Mouse (Mus musculus) spleen, adult 10 weeks (tissue): Measurements from ENCODE around the gene Oip5. TPM values are rescaled to one million over a fixed set of nuclear protein-coding genes. Genes with fewer than 3 reads are reported as not detected.

Source experiments
- polyA plus RNA-seq: library from polyadenylated mRNA; stranded (reverse); fragments of 350-450 nt; fragmentation: Illumina TruSeq; extraction: RNeasy Lipid Tissue Mini Kit (QIAGEN cat#74804); gene quantifications from one replicate; pipeline ENCODE4 v1.2.3, GENCODE M21; 2015; ENCODE audit warnings: low replicate concordance; ENCODE audit not compliant: insufficient read depth

Gene Oip5
- 6.9 TPM for polyA plus RNA-seq

DNA sequence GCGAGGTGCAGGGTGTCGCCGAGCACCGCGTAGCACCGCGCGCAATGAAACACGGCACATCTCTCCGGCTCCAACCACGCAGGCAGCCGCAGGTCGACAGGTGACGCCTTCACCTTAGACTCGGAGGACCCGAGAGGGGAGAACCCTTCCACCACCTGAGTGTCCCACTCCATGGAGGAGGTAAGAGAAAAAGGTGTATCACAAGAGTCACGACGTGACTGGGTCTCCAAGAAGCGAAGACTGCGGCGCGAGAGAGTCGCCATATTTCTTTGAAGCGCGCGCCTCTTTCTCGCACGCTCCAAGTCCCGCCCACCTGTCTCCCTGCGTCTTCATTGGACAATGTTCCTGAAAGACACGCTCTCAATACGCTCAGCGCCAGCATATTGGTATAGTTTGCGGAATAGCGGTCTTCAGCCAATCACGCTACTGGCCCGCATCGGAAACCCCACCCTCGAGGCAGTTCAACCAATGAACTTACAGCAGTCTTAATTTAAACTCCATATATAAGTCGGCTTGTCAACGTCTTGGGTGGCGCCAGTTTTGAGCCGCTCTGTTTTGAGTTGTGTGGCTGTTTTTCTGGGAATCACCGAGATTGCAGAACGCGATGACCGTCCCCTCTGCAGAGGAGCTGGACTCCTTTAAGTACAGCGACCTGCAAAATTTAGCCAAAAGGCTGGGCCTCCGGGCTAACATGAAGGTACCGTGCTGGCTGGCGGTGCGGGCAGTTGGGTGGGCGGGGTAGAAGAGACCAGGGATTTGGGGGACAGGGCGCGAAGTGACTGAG lies at the start of gene Oip5, which contains the start of gene Nusap1:
Gene Oip5, minus strand, starts transcription at position 271 of the 784 bp plus-strand sequence.
Gene Nusap1, plus strand, starts transcription at position 100 of the 784 bp plus-strand sequence.

DNA sequence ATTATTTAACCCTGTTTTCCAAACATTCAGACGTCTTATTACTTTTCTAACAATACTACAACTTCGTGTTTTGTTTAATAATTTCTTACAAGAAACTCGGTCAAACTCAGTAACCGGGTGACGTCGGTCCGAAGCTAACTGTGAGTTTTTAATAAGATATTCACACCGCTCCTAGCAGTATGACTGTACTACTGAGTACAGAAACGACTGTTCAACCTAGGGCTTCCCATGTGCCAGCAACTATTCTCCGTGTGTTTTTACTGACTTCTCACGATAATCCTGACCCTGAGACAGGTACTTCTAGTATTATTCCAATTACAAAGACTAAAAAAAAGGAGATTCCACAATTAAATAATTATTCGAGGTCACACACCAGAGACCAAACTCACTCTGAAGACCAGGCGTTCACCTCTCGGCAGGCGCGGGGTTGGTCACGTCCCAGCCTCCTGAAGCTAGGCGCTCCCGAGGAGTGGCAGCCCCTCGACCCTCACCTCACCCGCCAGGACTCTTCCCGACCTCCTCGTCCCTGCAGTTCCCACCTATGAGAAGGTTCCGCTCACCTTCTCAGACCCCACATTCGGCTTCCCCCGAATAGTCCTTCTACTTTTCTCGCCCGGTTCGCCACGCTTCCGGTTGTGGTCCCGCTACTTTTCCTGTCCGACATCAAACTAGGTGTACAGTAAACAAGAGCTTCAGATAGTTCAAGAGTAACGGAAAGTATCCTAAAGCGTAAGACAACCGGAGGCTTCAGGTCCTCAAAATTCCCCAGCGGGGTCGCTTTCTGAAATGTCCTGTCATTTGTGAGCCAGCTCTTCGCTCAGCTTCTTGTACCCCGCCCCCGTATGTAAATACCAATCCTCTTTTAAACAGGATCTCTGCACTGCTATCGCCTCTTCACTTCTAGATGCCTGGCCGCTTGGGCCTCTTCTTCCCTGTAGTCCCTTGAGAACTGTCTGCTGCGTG lies 44.2 kb upstream of the Oip5 start, which contains the start of gene Ndufaf1:
Gene Ndufaf1, minus strand, starts transcription at position 608 of the 963 bp plus-strand sequence.

Other genes with a start within 250 kb of the Oip5 start
- gene Ino80, start 140.8 kb downstream of the Oip5 start, polyA plus RNA-seq: 29.0 TPM
- 0.28 TPM for gene Exd1, start 70.8 kb downstream of the Oip5 start, polyA plus RNA-seq
- 115 TPM for gene Chp1, start 70.8 kb downstream of the Oip5 start, polyA plus RNA-seq
- 29.6 TPM for gene Nusap1, start 171 bp downstream of the Oip5 start, polyA plus RNA-seq
- gene Ndufaf1, start 44.4 kb upstream of the Oip5 start, polyA plus RNA-seq: 35.7 TPM
- 38.2 TPM for gene Rtf1, start 56.6 kb upstream of the Oip5 start, polyA plus RNA-seq
- 0.12 TPM for gene Itpka, start 123.9 kb upstream of the Oip5 start, polyA plus RNA-seq
- 4.1 TPM for gene Ltk, start 142.0 kb upstream of the Oip5 start, polyA plus RNA-seq
- gene Rpap1, start 169.1 kb upstream of the Oip5 start, polyA plus RNA-seq: 14.4 TPM
- 1.5 TPM for gene Tyro3, start 179.3 kb upstream of the Oip5 start, polyA plus RNA-seq